10 mouse cellular contexts compared by ENCODE assay signal in the genomic region with DNA sequence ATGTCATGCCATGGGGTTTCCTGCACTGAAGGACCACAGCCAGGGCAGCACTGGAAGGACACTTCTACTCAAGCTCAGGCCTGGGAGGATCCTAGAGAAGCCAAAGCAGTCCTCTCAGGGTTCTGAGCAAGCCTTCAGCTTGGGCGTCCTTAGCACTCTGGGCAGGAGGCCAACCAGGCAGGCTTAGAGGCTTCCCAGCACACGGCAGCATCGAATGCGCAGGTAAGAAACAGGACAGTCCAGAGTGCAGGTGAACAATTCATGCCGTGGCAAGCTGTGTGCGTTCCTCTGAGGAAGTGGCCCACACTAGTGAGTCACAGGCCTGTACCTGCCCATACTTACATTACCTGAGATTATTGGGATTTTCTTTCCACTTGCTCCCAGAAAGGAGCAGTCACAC.
DNase-seq lines count a peak whose midpoint lies in the region; ATAC-seq and TF ChIP-seq lines count a peak whose summit lies in the region.
"Had no signal": no experiment of that assay in that cellular context is flagged by ENCODE, and none has a peak within 500 bp of the region (broad histone marks: within the 10 kb centered on the region; RNA-seq: fewer than 3 reads in every experiment).

No protein-coding gene starts in this region.

- peaks cover 44% of the 10 kb centered on the region for H3K27me3 ChIP-seq in midbrain, embryonic 10.5 days (ENCODE audit: low read depth, poor library complexity, severe bottlenecking)
- H3K27me3 ChIP-seq in midbrain, postnatal 0 days (ENCODE audit: insufficient read depth, low read length), result no peaks in the 10 kb centered on the region
- H3K27me3 ChIP-seq in limb, embryonic 13.5 days, result 0 out of 2 replicates have a peak, but pooled peaks cover 3% of the 10 kb centered on the region

- H3K27ac ChIP-seq in midbrain, embryonic 10.5 days (replicated peaks), result peak overlapping the region; percentile 55; the same call in 1 of the 2 replicates
- no peak overlapping the region for H3K27ac ChIP-seq in midbrain, postnatal 0 days (ENCODE audit: low read depth, low read length)
- H3K27ac ChIP-seq in limb, embryonic 13.5 days, result peak overlapping the region; percentile 29; the same call in 1 of the 2 replicates
- H3K27ac ChIP-seq: hindbrain, embryonic 13.5 days; macrophage had no signal

- H3K4me2 ChIP-seq in midbrain, postnatal 0 days (ENCODE audit: low read depth, low read length, poor library complexity, severe bottlenecking), result no peak overlapping the region
- no peak overlapping the region for H3K4me2 ChIP-seq in limb, embryonic 13.5 days (replicated peaks)
- H3K4me2 ChIP-seq: hindbrain, embryonic 13.5 days had no signal

- H3K36me3 ChIP-seq in midbrain, embryonic 10.5 days, result no peaks in the 10 kb centered on the region
- no peaks in the 10 kb centered on the region for H3K36me3 ChIP-seq in midbrain, postnatal 0 days (ENCODE audit: insufficient read depth, low read length)
- H3K36me3 ChIP-seq in limb, embryonic 13.5 days, result no peaks in the 10 kb centered on the region
- H3K36me3 ChIP-seq: hindbrain, embryonic 13.5 days had no signal

- H3K4me1 ChIP-seq in midbrain, embryonic 10.5 days, result peaks cover 22% of the 10 kb centered on the region
- no peaks in the 10 kb centered on the region for H3K4me1 ChIP-seq in midbrain, postnatal 0 days (ENCODE audit: insufficient read depth, low read length)
- H3K4me1 ChIP-seq in limb, embryonic 13.5 days, result peaks cover 71% of the 10 kb centered on the region

- no peak overlapping the region for H3K9ac ChIP-seq in midbrain, postnatal 0 days (replicated peaks; ENCODE audit: low read length, poor library complexity, severe bottlenecking)
- no peak overlapping the region for H3K9ac ChIP-seq in limb, embryonic 13.5 days
- H3K9ac ChIP-seq: hindbrain, embryonic 13.5 days had no signal

- no peak overlapping the region for H3K4me3 ChIP-seq in midbrain, embryonic 10.5 days
- H3K4me3 ChIP-seq in midbrain, postnatal 0 days (ENCODE audit: low read depth, low read length), result no peak overlapping the region
- H3K4me3 ChIP-seq in limb, embryonic 13.5 days, result no peak overlapping the region
- H3K4me3 ChIP-seq: hindbrain, embryonic 13.5 days had no signal

- DNase-seq in midbrain, embryonic 10.5 days (ENCODE audit: low spot score), result no peak
- DNase-seq in midbrain, postnatal 0 days (ENCODE audit: low spot score), result no peak
- DNase-seq in fat pad, adult 2 months (ENCODE audit: extremely low read depth, low read depth, low spot score), result peak; percentile 52
- peak; percentile 86 for DNase-seq in urinary bladder, postnatal 14 days (ENCODE audit: low spot score)
- DNase-seq in layer of hippocampus, adult 9-11 months, result no peak
- no peak for DNase-seq in heart, adult 18-20 months
- DNase-seq: cerebellum, adult 9-11 months had no signal

- ATAC-seq in midbrain, postnatal 0 days (ENCODE audit: low FRiP score), result no peak
- ATAC-seq in limb, embryonic 13.5 days (ENCODE audit: low FRiP score, low read depth), result no peak

- H3K9me3 ChIP-seq in midbrain, embryonic 10.5 days (replicated peaks), result no peaks in the 10 kb centered on the region
- no peaks in the 10 kb centered on the region for H3K9me3 ChIP-seq in midbrain, postnatal 0 days (ENCODE audit: low read length)
- no peaks in the 10 kb centered on the region for H3K9me3 ChIP-seq in limb, embryonic 13.5 days
- H3K9me3 ChIP-seq: hindbrain, embryonic 13.5 days had no signal

- TF ChIP-seq CTCF in midbrain, postnatal 0 days (IDR thresholded peaks at IDR 0.05), result no peak

- 90% methylated on average over 6 of the region's 6 CpGs for WGBS in midbrain, embryonic 10.5 days
- 82% methylated on average over 6 of the region's 6 CpGs for WGBS in midbrain, postnatal 0 days
- WGBS in limb, embryonic 13.5 days, result 66% methylated on average over 6 of the region's 6 CpGs

Comparison
In these comparisons a context has a peak if more than half of its experiments do, and no peak if none do; other contexts are left out.
1. DNase-seq: peak in fat pad, adult 2 months (single experiment) and urinary bladder, postnatal 14 days (single experiment); none in midbrain, embryonic 10.5 days (single experiment), midbrain, postnatal 0 days (single experiment), layer of hippocampus, adult 9-11 months (single experiment) and heart, adult 18-20 months (0 of 2).